Mouse (Mus musculus): ENCODE results near the gene Cd320. TPM values are rescaled to one million over a fixed set of nuclear protein-coding genes. Genes with fewer than 3 reads are reported as not detected.

Gene Cd320
- polyA plus RNA-seq (2012): 0.26 and 0.86 TPM in 2 replicates

- H3K36me3 ChIP-seq (ENCODE audit: control insufficient read depth): peaks cover 24% of the 10 kb centered on the region
- H3K27me3 ChIP-seq (ENCODE audit: control insufficient read depth): no peaks in the 10 kb centered on the region
- no peak for TF ChIP-seq TAL1 (IDR thresholded peaks at IDR 0.05; ENCODE audit: low read length)
- no peak for TF ChIP-seq GATA1 (IDR thresholded peaks at IDR 0.05; ENCODE audit: low read length)
- peaks cover 30% of the 10 kb centered on the region for H3K4me1 ChIP-seq (ENCODE audit: control insufficient read depth)
- H3K4me3 ChIP-seq (replicated peaks): peak within 1 kb of the TSS; percentile 72
- H3K9me3 ChIP-seq (ENCODE audit: control insufficient read depth, low read length): no peaks in the 10 kb centered on the region
Measured at GRCm38 (mm10) chr17:33842966-33843795, at the start of gene Cd320. TSS of gene Cd320 (plus strand) at chr17:33843091.

GRCm38 (mm10) chr17:33798306-33798705 is 44.6 kb upstream of the Cd320 start:
- Histone ChIP-seq H3K9me3 (ENCODE audit: control insufficient read depth, low read length) (no peaks in the 10 kb centered on the region), H3K4me1 (ENCODE audit: control insufficient read depth) (no peaks in the 10 kb centered on the region), H3K36me3 (ENCODE audit: control insufficient read depth) (no peaks in the 10 kb centered on the region), H3K4me3 (replicated peaks) (no peak overlapping the region), H3K27me3 (ENCODE audit: control insufficient read depth) (peaks cover 3% of the 10 kb centered on the region; the same call in 1 of the 2 replicates)
- TF ChIP-seq GATA1 (IDR thresholded peaks at IDR 0.05; ENCODE audit: low read length): no peak
- no peak for TF ChIP-seq TAL1 (IDR thresholded peaks at IDR 0.05; ENCODE audit: low read length)

- no peak overlapping the region for H3K4me3 ChIP-seq (replicated peaks)
- no peaks in the 10 kb centered on the region for H3K36me3 ChIP-seq (ENCODE audit: control insufficient read depth)
- TF ChIP-seq GATA1 (IDR thresholded peaks at IDR 0.05; ENCODE audit: low read length) (no peak), TAL1 (IDR thresholded peaks at IDR 0.05; ENCODE audit: low read length) (no peak)
- peaks cover 3% of the 10 kb centered on the region for H3K4me1 ChIP-seq (ENCODE audit: control insufficient read depth)
- peaks cover 3% of the 10 kb centered on the region; the same call in 1 of the 2 replicates for H3K27me3 ChIP-seq (ENCODE audit: control insufficient read depth)
- H3K9me3 ChIP-seq (ENCODE audit: control insufficient read depth, low read length): no peaks in the 10 kb centered on the region
Measured at GRCm38 (mm10) chr17:33799277-33799676, 43.6 kb upstream of the Cd320 start.

GRCm38 (mm10) chr17:33802221-33802620 is 40.7 kb upstream of the Cd320 start:
- Histone ChIP-seq H3K27me3 (ENCODE audit: control insufficient read depth) (peaks cover 3% of the 10 kb centered on the region; the same call in 1 of the 2 replicates), H3K4me3 (replicated peaks) (no peak overlapping the region), H3K9me3 (ENCODE audit: control insufficient read depth, low read length) (no peaks in the 10 kb centered on the region), H3K36me3 (ENCODE audit: control insufficient read depth) (no peaks in the 10 kb centered on the region), H3K4me1 (ENCODE audit: control insufficient read depth) (peaks cover 8% of the 10 kb centered on the region)
- no peak for TF ChIP-seq TAL1 (IDR thresholded peaks at IDR 0.05; ENCODE audit: low read length)
- TF ChIP-seq GATA1 (IDR thresholded peaks at IDR 0.05; ENCODE audit: low read length): no peak

- Histone ChIP-seq H3K36me3 (ENCODE audit: control insufficient read depth) (no peaks in the 10 kb centered on the region), H3K9me3 (ENCODE audit: control insufficient read depth, low read length) (no peaks in the 10 kb centered on the region), H3K4me3 (replicated peaks) (no peak overlapping the region), H3K4me1 (ENCODE audit: control insufficient read depth) (peaks cover 8% of the 10 kb centered on the region), H3K27me3 (ENCODE audit: control insufficient read depth) (peaks cover 11% of the 10 kb centered on the region)
- no peak for TF ChIP-seq GATA1 (IDR thresholded peaks at IDR 0.05; ENCODE audit: low read length)
- no peak for TF ChIP-seq TAL1 (IDR thresholded peaks at IDR 0.05; ENCODE audit: low read length)
Measured at GRCm38 (mm10) chr17:33804205-33804604, 38.7 kb upstream of the Cd320 start.

GRCm38 (mm10) chr17:33804745-33805144 is 38.1 kb upstream of the Cd320 start:
- no peaks in the 10 kb centered on the region for H3K9me3 ChIP-seq (ENCODE audit: control insufficient read depth, low read length)
- peaks cover 15% of the 10 kb centered on the region for H3K27me3 ChIP-seq (ENCODE audit: control insufficient read depth)
- H3K4me1 ChIP-seq (ENCODE audit: control insufficient read depth): peaks cover 8% of the 10 kb centered on the region
- no peak for TF ChIP-seq TAL1 (IDR thresholded peaks at IDR 0.05; ENCODE audit: low read length)
- no peak overlapping the region for H3K4me3 ChIP-seq (replicated peaks)
- H3K36me3 ChIP-seq (ENCODE audit: control insufficient read depth): no peaks in the 10 kb centered on the region

- Histone ChIP-seq H3K4me3 (replicated peaks) (no peak overlapping the region), H3K36me3 (ENCODE audit: control insufficient read depth) (no peaks in the 10 kb centered on the region), H3K4me1 (ENCODE audit: control insufficient read depth) (peaks cover 23% of the 10 kb centered on the region), H3K27me3 (ENCODE audit: control insufficient read depth) (peaks cover 33% of the 10 kb centered on the region), H3K9me3 (ENCODE audit: control insufficient read depth, low read length) (no peaks in the 10 kb centered on the region)
- TF ChIP-seq TAL1 (IDR thresholded peaks at IDR 0.05; ENCODE audit: low read length) (no peak), GATA1 (IDR thresholded peaks at IDR 0.05; ENCODE audit: low read length) (no peak)
Measured at GRCm38 (mm10) chr17:33807181-33807888, 35.6 kb upstream of the Cd320 start.

- H3K4me3 ChIP-seq (replicated peaks): no peak overlapping the region
- H3K4me1 ChIP-seq (ENCODE audit: control insufficient read depth): peaks cover 23% of the 10 kb centered on the region
- H3K9me3 ChIP-seq (ENCODE audit: control insufficient read depth, low read length): no peaks in the 10 kb centered on the region
- peaks cover 39% of the 10 kb centered on the region for H3K27me3 ChIP-seq (ENCODE audit: control insufficient read depth)
- H3K36me3 ChIP-seq (ENCODE audit: control insufficient read depth): no peaks in the 10 kb centered on the region
- TF ChIP-seq TAL1 (IDR thresholded peaks at IDR 0.05; ENCODE audit: low read length): no peak
- TF ChIP-seq GATA1 (IDR thresholded peaks at IDR 0.05; ENCODE audit: low read length): no peak
Measured at GRCm38 (mm10) chr17:33808192-33808591, 34.7 kb upstream of the Cd320 start.

Data from erythroblast, embryonic 14.5 days (primary cell).